Mouse (Mus musculus) embryonic facial prominence, embryonic 13.5 days (tissue): ENCODE measurements at regions not wholly inside any gene's neighbourhood (a gene's known extent, or its start where the extent isn't known, plus 50 kb on each side); places are given as distances from the start of the nearest gene placed in this dataset.

Experiments used
- ATAC-seq: fragments of 200-750 bp; cut with Nextera tagmentation; 2 replicates; pipeline ENCODE4 v1.8.0; 2017; ENCODE audit warnings: low read depth; ENCODE audit not compliant: insufficient number of reproducible peaks, insufficient read depth, low FRiP score, low TSS enrichment
- H3K27ac ChIP-seq: fragments of 300-500 bp; sonication (generic); 2 replicates; pipeline ENCODE4 v1.5.1; 2015; ENCODE audit warnings: moderate library complexity, mild to moderate bottlenecking, inconsistent platforms
- H3K27me3 ChIP-seq: fragments of 300-500 bp; sonication (generic); 2 replicates; pipeline ENCODE4 v1.6.1; 2015; ENCODE audit warnings: mild to moderate bottlenecking, inconsistent platforms
- H3K36me3 ChIP-seq: fragments of 300-500 bp; sonication (generic); 2 replicates; pipeline ENCODE4 v1.6.1; 2015; ENCODE audit warnings: mild to moderate bottlenecking, inconsistent platforms
- H3K4me1 ChIP-seq: fragments of 300-500 bp; sonication (generic); 2 replicates; pipeline ENCODE4 v1.6.1; 2015; ENCODE audit warnings: inconsistent platforms
- H3K4me2 ChIP-seq: fragments of 300-500 bp; sonication (generic); 2 replicates; pipeline ENCODE4 v1.6.1; 2015; ENCODE audit warnings: moderate library complexity, mild to moderate bottlenecking, inconsistent platforms
- H3K4me3 ChIP-seq: fragments of 300-500 bp; sonication (generic); 2 replicates; pipeline ENCODE4 v1.5.1; 2015; ENCODE audit warnings: mild to moderate bottlenecking, inconsistent platforms
- H3K9ac ChIP-seq: fragments of 300-500 bp; sonication (generic); 2 replicates; pipeline ENCODE4 v1.6.1; 2015; ENCODE audit warnings: mild to moderate bottlenecking, inconsistent platforms
- H3K9me3 ChIP-seq: fragments of 300-500 bp; sonication (generic); 2 replicates; pipeline ENCODE4 v1.6.1; 2016; ENCODE audit warnings: inconsistent platforms
- WGBS: fragments of 180-500 bp; shearing (Covaris S2); methylation state at CpG from one replicate; pipeline ENCODE4 v1.1.7; 2015; ENCODE audit warnings: mixed read lengths; 5-methylcytosine and 5-hydroxymethylcytosine counted together

GRCm38 (mm10) chr12:31156154-31156720 is 82.6 kb downstream of the Fam110c start:
- Histone ChIP-seq H3K27me3 (no peaks in the 10 kb centered on the region), H3K9ac (no peak overlapping the region), H3K9me3 (no peaks in the 10 kb centered on the region), H3K36me3 (no peaks in the 10 kb centered on the region), H3K4me3 (no peak overlapping the region), H3K27ac (no peak overlapping the region), H3K4me2 (no peak overlapping the region), H3K4me1 (0 out of 2 replicates have a peak, but pooled peaks cover 3% of the 10 kb centered on the region)
- 55% methylated on average over 13 of the region's 13 CpGs for WGBS
- ATAC-seq: no peak

DNA sequence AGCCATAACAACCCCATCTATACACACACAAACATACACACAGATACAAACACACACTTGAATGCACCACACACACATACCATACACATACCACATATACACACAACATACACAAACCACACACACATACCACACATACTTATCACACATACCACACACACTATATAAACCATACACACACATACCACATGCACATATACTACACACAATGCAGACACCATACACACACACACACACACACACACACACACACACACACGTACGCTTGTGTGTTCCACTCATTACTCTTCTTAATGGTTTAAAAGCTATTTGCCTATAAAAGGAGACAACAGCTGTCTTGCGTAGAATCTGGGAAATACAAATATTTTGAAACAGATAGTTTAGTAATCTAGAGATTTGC is 83.1 kb upstream of the Gm6993 start:
- Histone ChIP-seq H3K4me2 (no peak overlapping the region), H3K9ac (no peak overlapping the region), H3K27ac (no peak overlapping the region), H3K36me3 (no peaks in the 10 kb centered on the region), H3K4me3 (no peak overlapping the region), H3K4me1 (0 out of 2 replicates have a peak, but pooled peaks cover 3% of the 10 kb centered on the region), H3K9me3 (no peaks in the 10 kb centered on the region), H3K27me3 (no peaks in the 10 kb centered on the region)
- 82% methylated on average over 3 of the region's 3 CpGs for WGBS
- ATAC-seq: no peak

DNA sequence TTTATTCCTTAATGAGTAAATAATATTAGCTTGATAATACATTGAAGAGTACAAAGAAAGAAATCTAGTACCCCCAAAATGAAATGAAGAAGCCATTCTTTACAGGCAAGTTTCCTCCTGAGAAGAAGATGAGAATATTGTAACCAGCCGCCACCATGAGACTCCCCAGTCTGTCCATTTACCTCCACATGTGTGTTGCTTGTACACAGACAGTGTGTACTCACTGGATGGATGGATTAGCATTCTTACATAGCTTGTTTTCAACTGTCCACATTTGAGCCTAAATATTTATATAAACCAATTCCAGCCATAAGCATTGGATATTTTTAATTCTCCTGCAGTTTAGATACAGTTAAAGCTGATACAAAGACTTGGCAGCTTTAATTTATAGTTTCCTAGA is 82.7 kb upstream of the Gm6993 start:
- WGBS: 87% methylated on average over 1 of the region's 1 CpGs
- no peak overlapping the region for H3K9ac ChIP-seq
- no peaks in the 10 kb centered on the region for H3K27me3 ChIP-seq
- no peak overlapping the region for H3K27ac ChIP-seq
- 0 out of 2 replicates have a peak, but pooled peaks cover 3% of the 10 kb centered on the region for H3K4me1 ChIP-seq
- no peak overlapping the region for H3K4me2 ChIP-seq
- H3K4me3 ChIP-seq: no peak overlapping the region
- H3K36me3 ChIP-seq: no peaks in the 10 kb centered on the region
- ATAC-seq: no peak
- no peaks in the 10 kb centered on the region for H3K9me3 ChIP-seq

GRCm38 (mm10) chr12:31158885-31159284 is 81.7 kb upstream of the Gm6993 start:
- Histone ChIP-seq H3K4me2 (no peak overlapping the region), H3K36me3 (no peaks in the 10 kb centered on the region), H3K27me3 (no peaks in the 10 kb centered on the region), H3K27ac (no peak overlapping the region), H3K4me3 (no peak overlapping the region), H3K9me3 (no peaks in the 10 kb centered on the region), H3K9ac (no peak overlapping the region), H3K4me1 (0 out of 2 replicates have a peak, but pooled peaks cover 3% of the 10 kb centered on the region)
- ATAC-seq: no peak
- 79% methylated on average over 4 of the region's 4 CpGs for WGBS

- H3K9ac ChIP-seq: no peak overlapping the region
- WGBS: 81% methylated on average over 7 of the region's 7 CpGs
- ATAC-seq: no peak
These were observed 81.2 kb upstream of the Gm6993 start for GRCm38 (mm10) chr12:31159378-31159777.

GRCm38 (mm10) chr12:31168221-31168890 is 72.2 kb upstream of the Gm6993 start:
- Histone ChIP-seq H3K27ac (0 out of 2 replicates have a peak overlapping the region, but pooled peaks have one; percentile 13), H3K27me3 (no peaks in the 10 kb centered on the region), H3K4me3 (no peak overlapping the region), H3K9ac (no peak overlapping the region), H3K36me3 (no peaks in the 10 kb centered on the region), H3K4me2 (no peak overlapping the region), H3K4me1 (peaks cover 22% of the 10 kb centered on the region), H3K9me3 (no peaks in the 10 kb centered on the region)
- 44% methylated on average over 4 of the region's 4 CpGs for WGBS
- no peak for ATAC-seq

More at GRCm38 (mm10) chr12:31159378-31159777, 81.2 kb upstream of the Gm6993 start:
- Histone ChIP-seq H3K4me2 (no peak overlapping the region), H3K9me3 (no peaks in the 10 kb centered on the region), H3K27me3 (no peaks in the 10 kb centered on the region), H3K27ac (no peak overlapping the region), H3K36me3 (no peaks in the 10 kb centered on the region), H3K4me1 (0 out of 2 replicates have a peak, but pooled peaks cover 3% of the 10 kb centered on the region), H3K4me3 (no peak overlapping the region)

DNA sequence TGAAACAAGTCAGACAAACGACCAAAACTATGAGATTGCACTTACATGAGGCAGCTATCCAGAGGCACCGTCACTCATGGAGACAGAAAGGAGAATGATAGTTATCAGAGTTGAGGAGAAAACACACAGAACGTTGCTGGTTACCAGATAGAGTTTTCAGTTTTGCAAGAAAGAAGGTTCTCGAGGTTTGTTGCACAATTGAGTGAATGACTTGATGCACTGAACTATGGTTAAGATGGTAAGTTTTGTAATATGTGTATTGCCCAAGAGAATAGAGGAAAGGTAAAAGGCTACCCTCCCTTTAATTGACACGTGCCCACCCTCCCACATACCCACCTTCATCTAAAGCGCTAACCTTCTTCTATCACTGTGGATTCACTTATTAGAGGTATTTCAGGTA is 70.5 kb upstream of the Gm6993 start:
- Histone ChIP-seq H3K27ac (no peak overlapping the region), H3K4me3 (no peak overlapping the region), H3K36me3 (no peaks in the 10 kb centered on the region), H3K9ac (no peak overlapping the region), H3K4me2 (no peak overlapping the region), H3K9me3 (peaks cover 4% of the 10 kb centered on the region; the same call in 1 of the 2 replicates), H3K27me3 (no peaks in the 10 kb centered on the region), H3K4me1 (peaks cover 24% of the 10 kb centered on the region)
- ATAC-seq: no peak
- 79% methylated on average over 6 of the region's 6 CpGs for WGBS

DNA sequence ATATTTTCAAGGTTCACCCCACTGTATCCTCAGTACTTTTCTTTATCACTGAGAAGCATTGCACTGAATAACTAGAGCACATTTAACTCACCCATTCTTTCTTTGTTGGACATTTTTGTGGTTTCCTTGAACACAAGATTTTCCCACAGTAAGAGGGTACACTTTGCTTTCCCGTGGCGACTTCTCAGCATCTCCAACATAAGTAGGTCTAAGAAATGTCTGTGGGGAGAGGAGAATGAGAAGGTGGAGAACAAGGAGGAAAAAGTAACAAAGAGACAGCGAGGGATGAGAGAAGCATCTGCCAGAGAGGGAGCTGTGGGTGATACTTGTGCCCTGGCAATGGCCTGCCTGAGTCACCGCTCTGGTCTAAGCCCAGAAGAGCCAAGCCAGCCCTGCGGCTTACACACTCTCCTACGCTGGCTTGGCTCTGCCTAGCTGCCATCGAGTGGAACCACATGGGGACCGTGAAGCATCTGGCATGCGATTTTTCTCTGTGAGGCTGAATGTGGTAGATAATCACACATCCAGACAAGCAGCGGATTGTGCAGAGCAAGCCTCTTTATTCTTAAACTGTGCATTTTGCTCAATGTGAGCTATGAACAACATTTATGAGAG is 69.9 kb upstream of the Gm6993 start:
- Histone ChIP-seq H3K27me3 (no peaks in the 10 kb centered on the region), H3K4me1 (peaks cover 24% of the 10 kb centered on the region), H3K4me2 (no peak overlapping the region), H3K27ac (peak overlapping the region; percentile 64; the same call in 1 of the 2 replicates), H3K4me3 (no peak overlapping the region), H3K9ac (no peak overlapping the region), H3K36me3 (no peaks in the 10 kb centered on the region), H3K9me3 (peaks cover 4% of the 10 kb centered on the region; the same call in 1 of the 2 replicates)
- WGBS: 41% methylated on average over 10 of the region's 10 CpGs
- 0 out of 2 replicates have a peak, but pooled peaks have one; percentile 62 for ATAC-seq

GRCm38 (mm10) chr12:31171992-31172391 is 68.6 kb upstream of the Gm6993 start:
- Histone ChIP-seq H3K36me3 (no peaks in the 10 kb centered on the region), H3K9me3 (peaks cover 4% of the 10 kb centered on the region; the same call in 1 of the 2 replicates), H3K4me2 (no peak overlapping the region), H3K4me1 (peaks cover 24% of the 10 kb centered on the region), H3K27ac (no peak overlapping the region), H3K9ac (no peak overlapping the region), H3K27me3 (no peaks in the 10 kb centered on the region), H3K4me3 (no peak overlapping the region)
- WGBS: 31% methylated on average over 4 of the region's 4 CpGs
- ATAC-seq: no peak

GRCm38 (mm10) chr12:31172451-31173318 is 67.9 kb upstream of the Gm6993 start:
- no peak for ATAC-seq
- H3K27ac ChIP-seq: peak overlapping the region; percentile 24; the same call in 1 of the 2 replicates
- H3K9me3 ChIP-seq: peaks cover 4% of the 10 kb centered on the region; the same call in 1 of the 2 replicates
- no peaks in the 10 kb centered on the region for H3K36me3 ChIP-seq
- no peak overlapping the region for H3K9ac ChIP-seq
- H3K4me2 ChIP-seq: no peak overlapping the region
- H3K4me1 ChIP-seq: peaks cover 24% of the 10 kb centered on the region
- H3K27me3 ChIP-seq: no peaks in the 10 kb centered on the region
- WGBS: 79% methylated on average over 4 of the region's 4 CpGs
- H3K4me3 ChIP-seq: no peak overlapping the region

GRCm38 (mm10) chr12:31173512-31173911 is 67.1 kb upstream of the Gm6993 start:
- Histone ChIP-seq H3K4me3 (no peak overlapping the region), H3K27me3 (no peaks in the 10 kb centered on the region), H3K4me1 (peaks cover 21% of the 10 kb centered on the region), H3K9ac (no peak overlapping the region), H3K27ac (no peak overlapping the region), H3K36me3 (no peaks in the 10 kb centered on the region), H3K4me2 (no peak overlapping the region), H3K9me3 (peaks cover 4% of the 10 kb centered on the region; the same call in 1 of the 2 replicates)
- no peak for ATAC-seq
- WGBS: 86% methylated on average over 5 of the region's 5 CpGs
